Mouse (Mus musculus) CH12.LX (cell line): ENCODE measurements around the gene Med7. TPM values are rescaled to one million over a fixed set of nuclear protein-coding genes. Genes with fewer than 3 reads are reported as not detected.
A peak's percentile ranks its signal among the peaks of the same experiment; 100 is the strongest.

Experiments used
- DNase-seq: peaks from one replicate; pipeline ENCODE4 v3.0.0-alpha.2; 2013; ENCODE audit errors: extremely low read depth
- H3K27ac ChIP-seq: 2 replicates; pipeline ENCODE4 v1.5.1; 2012; ENCODE audit warnings: low read depth, mild to moderate bottlenecking, control low read depth, moderate library complexity; ENCODE audit not compliant: insufficient read depth
- H3K27me3 ChIP-seq: replicated peaks from 2 replicates; pipeline ENCODE3; 2012; ENCODE audit warnings: inconsistent platforms
- H3K36me3 ChIP-seq, 2 experiments: replicated peaks in 1 of 2; 2 replicates each; pipeline versions ENCODE3 to v1.6.1; 2012; ENCODE audit warnings: inconsistent platforms in 1 of 2, low read length in 1 of 2, mild to moderate bottlenecking in 1 of 2, mixed read lengths in 1 of 2, moderate library complexity in 1 of 2; ENCODE audit not compliant: control insufficient read depth in 1 of 2, insufficient read depth in 1 of 2
- H3K4me1 ChIP-seq, 2 experiments: 2 replicates each; pipeline ENCODE4 v1.6.1; 2012; ENCODE audit warnings: inconsistent platforms in 1 of 2, moderate library complexity in 1 of 2; ENCODE audit not compliant: insufficient read depth in 2 of 2, control insufficient read depth in 1 of 2
- H3K4me2 ChIP-seq: 2 replicates; pipeline ENCODE4 v1.6.1; 2012; ENCODE audit warnings: low read depth, mild to moderate bottlenecking, control low read depth; ENCODE audit not compliant: poor library complexity, insufficient read depth, severe bottlenecking
- H3K4me3 ChIP-seq, 3 experiments: fragments of 150-350 bp in 1 of 3; sonication (generic) in 1 of 3; replicated peaks in 1 of 3; 2 replicates each; pipeline versions ENCODE3 to v1.5.1; 2011 to 2012; ENCODE audit warnings: low read depth in 2 of 3, low read length in 2 of 3, mild to moderate bottlenecking in 2 of 3, moderate library complexity in 2 of 3, control low read depth in 1 of 3, improper control_type of control experiment in 1 of 3, inconsistent platforms in 1 of 3, mixed read lengths in 1 of 3; ENCODE audit not compliant: poor library complexity in 1 of 3
- H3K79me2 ChIP-seq: replicated peaks from 2 replicates; pipeline ENCODE4 v1.6.1; 2012; ENCODE audit warnings: mild to moderate bottlenecking, moderate library complexity; ENCODE audit not compliant: control insufficient read depth, poor library complexity, insufficient read depth, severe bottlenecking; ENCODE audit errors: extremely low read depth
- H3K9ac ChIP-seq: 2 replicates; pipeline ENCODE4 v1.6.1; 2012; ENCODE audit warnings: low read depth, mild to moderate bottlenecking, control low read depth, moderate library complexity; ENCODE audit not compliant: insufficient read depth
- H3K9me3 ChIP-seq: replicated peaks from 2 replicates; pipeline ENCODE3; 2012; ENCODE audit warnings: low read length, inconsistent platforms, mixed read lengths
- BHLHE40 ChIP-seq: IDR thresholded peaks from 2 replicates; pipeline ENCODE4 v1.6.1; 2011; ENCODE audit warnings: mild to moderate bottlenecking, low read depth, low read length, improper control_type of control experiment
- CHD1 ChIP-seq: IDR thresholded peaks from 2 replicates; pipeline ENCODE4 v1.6.1; 2012; ENCODE audit warnings: low read depth, low read length, improper control_type of control experiment, inconsistent platforms
- CHD2 ChIP-seq: IDR thresholded peaks from 2 replicates; pipeline ENCODE4 v1.6.1; 2011; ENCODE audit warnings: low read length, improper control_type of control experiment
- ELF1 ChIP-seq: IDR thresholded peaks from 2 replicates; pipeline ENCODE4 v1.6.1; 2014; ENCODE audit warnings: low read depth, mild to moderate bottlenecking, inconsistent platforms, low read length, improper control_type of control experiment
- EP300 ChIP-seq: IDR thresholded peaks from 2 replicates; pipeline ENCODE4 v1.6.1; 2011; ENCODE audit warnings: low read length, improper control_type of control experiment
- GABPA ChIP-seq: IDR thresholded peaks from 2 replicates; pipeline ENCODE4 v1.6.1; 2012; ENCODE audit warnings: low read depth, low read length, improper control_type of control experiment, inconsistent platforms; ENCODE audit not compliant: insufficient replicate concordance
- IRF4 ChIP-seq: IDR thresholded peaks from 2 replicates; pipeline ENCODE4 v1.6.1; 2014; ENCODE audit warnings: low read depth, mild to moderate bottlenecking, inconsistent platforms, low read length, improper control_type of control experiment
- JUN ChIP-seq: IDR thresholded peaks from 2 replicates; pipeline ENCODE4 v1.6.1; 2011; ENCODE audit warnings: low read depth, mild to moderate bottlenecking, low read length, improper control_type of control experiment, moderate library complexity; ENCODE audit not compliant: insufficient read depth
- JUND ChIP-seq: conservative IDR thresholded peaks from 2 replicates; pipeline ENCODE4 v1.6.1; 2011; ENCODE audit warnings: low read depth, low read length, improper control_type of control experiment
- KAT2A ChIP-seq: IDR thresholded peaks from 2 replicates; pipeline ENCODE4 v1.6.1; 2012; ENCODE audit warnings: low read length, improper control_type of control experiment, inconsistent platforms; ENCODE audit not compliant: insufficient replicate concordance
- MAFK ChIP-seq: IDR thresholded peaks from 2 replicates; pipeline ENCODE4 v1.6.1; 2011; ENCODE audit warnings: low read length, improper control_type of control experiment; ENCODE audit not compliant: insufficient replicate concordance
- MAX ChIP-seq: IDR thresholded peaks from 2 replicates; pipeline ENCODE4 v1.6.1; 2011; ENCODE audit warnings: low read length, improper control_type of control experiment
- MAZ ChIP-seq: IDR thresholded peaks from 2 replicates; pipeline ENCODE4 v1.6.1; 2012; ENCODE audit warnings: low read depth, mild to moderate bottlenecking, inconsistent platforms, low read length, improper control_type of control experiment, moderate library complexity
- MXI1 ChIP-seq: IDR thresholded peaks from 2 replicates; pipeline ENCODE4 v1.6.1; 2011; ENCODE audit warnings: mild to moderate bottlenecking, low read depth, low read length, improper control_type of control experiment
- MYC ChIP-seq: IDR thresholded peaks from 2 replicates; pipeline ENCODE4 v1.6.1; 2011; ENCODE audit warnings: low read depth, mild to moderate bottlenecking, improper control_type of control experiment, low read length
- NELFE ChIP-seq: IDR thresholded peaks from 2 replicates; pipeline ENCODE4 v1.6.1; 2011; ENCODE audit warnings: low read depth, low read length, improper control_type of control experiment
- NRF1 ChIP-seq: IDR thresholded peaks from 2 replicates; pipeline ENCODE4 v1.6.1; 2014; ENCODE audit warnings: low read depth, mild to moderate bottlenecking, inconsistent platforms, low read length, improper control_type of control experiment, moderate library complexity
- PAX5 ChIP-seq: IDR thresholded peaks from 2 replicates; pipeline ENCODE4 v1.6.1; 2012; ENCODE audit warnings: low read length, inconsistent platforms, mixed read lengths
- POLR2AphosphoS2 ChIP-seq: IDR thresholded peaks from 2 replicates; pipeline ENCODE4 v1.6.1; 2011; ENCODE audit warnings: low read depth, low read length, improper control_type of control experiment
- SMC3 ChIP-seq: IDR thresholded peaks from 2 replicates; pipeline ENCODE4 v1.6.1; 2011; ENCODE audit warnings: low read depth, low read length, improper control_type of control experiment
- TBP ChIP-seq: conservative IDR thresholded peaks from 2 replicates; pipeline ENCODE4 v1.6.1; 2011; ENCODE audit warnings: low read depth, low read length, improper control_type of control experiment
- TCF12 ChIP-seq: IDR thresholded peaks from 2 replicates; pipeline ENCODE4 v1.6.1; 2014; ENCODE audit warnings: low read depth, mild to moderate bottlenecking, inconsistent platforms, low read length, improper control_type of control experiment
- USF1 ChIP-seq: IDR thresholded peaks from 2 replicates; pipeline ENCODE4 v1.6.1; 2014; ENCODE audit warnings: low read depth, mild to moderate bottlenecking, inconsistent platforms, low read length, improper control_type of control experiment
- USF2 ChIP-seq: conservative IDR thresholded peaks from 2 replicates; pipeline ENCODE4 v1.6.1; 2011; ENCODE audit warnings: low read depth, low read length, improper control_type of control experiment
- ZC3H11A ChIP-seq: IDR thresholded peaks from 2 replicates; pipeline ENCODE4 v1.6.1; 2012; ENCODE audit warnings: low read depth, mild to moderate bottlenecking, inconsistent platforms, low read length, improper control_type of control experiment
- ZKSCAN1 ChIP-seq: IDR thresholded peaks from 2 replicates; pipeline ENCODE4 v1.6.1; 2012; ENCODE audit warnings: low read depth, inconsistent platforms, low read length, improper control_type of control experiment, borderline replicate concordance
- ZMIZ1 ChIP-seq: IDR thresholded peaks from 2 replicates; pipeline ENCODE4 v1.6.1; 2012; ENCODE audit warnings: low read depth, mild to moderate bottlenecking, inconsistent platforms, low read length, improper control_type of control experiment
- ZNF384 ChIP-seq: IDR thresholded peaks from 2 replicates; pipeline ENCODE4 v1.6.1; 2012; ENCODE audit warnings: low read depth, low read length, improper control_type of control experiment, inconsistent platforms
- dilution Hi-C: fragments of 300-500 bp; cut with MboI; formaldehyde crosslinking; loops from 2 replicates; pipeline ENCODE4 v1.14.3; 2020; ENCODE audit warnings: low sequenced_read_pairs; ENCODE audit not compliant: extremely low pct_unique_long_range_greater_than_20kb, extremely low pct_ligation_motif_present
- in situ Hi-C: fragments of 300-500 bp; cut with MboI; formaldehyde crosslinking; loops from 3 replicates; pipeline ENCODE4 v1.14.3; 2019; ENCODE audit warnings: low sequenced_read_pairs, low pct_ligation_motif_present, low pct_unique_long_range_greater_than_20kb, mixed read lengths
- polyA plus RNA-seq: library from polyadenylated mRNA; unstranded; fragments of >175 nt; gene quantifications from 2 replicates; pipeline ENCODE4 v1.2.1, GENCODE M21; 2012; ENCODE audit warnings: low read depth; ENCODE audit not compliant: insufficient read length
- total RNA-seq, 2 experiments: library from RNA; depleted of rRNA; stranded (reverse); fragments of 300-350 nt in 1 of 2; fragments of >200 nt in 1 of 2; gene quantifications; 2 replicates each; pipeline ENCODE4 v1.2.3; 2012 to 2014

Gene Med7
- total and polyA plus RNA-seq, 3 experiments = 32.7 to 104 (median 59.9) TPM

GRCm38 (mm10) chr11:46446150-46446549 is 9.4 kb downstream of the Med7 start:
- dilution Hi-C loops (no loop called here), in situ Hi-C loops (loop anchor here (10.0 kb wide), 1 partner anchor 289 kb away; the partner anchor contains the start of gene Havcr1)
- H3K9ac ChIP-seq = no peak overlapping the region
- TF ChIP-seq NRF1 (no peak), IRF4 (no peak), MXI1 (no peak), JUN (no peak), JUND (no peak), USF1 (no peak), KAT2A (no peak), TCF12 (no peak), GABPA (no peak), CHD2 (no peak), MYC (no peak), PAX5 (no peak), POLR2AphosphoS2 (no peak), USF2 (no peak)
- peaks cover 12 to 61% of the 10 kb centered on the region in 2 experiments for H3K4me1 ChIP-seq
- no peak overlapping the region for H3K4me3 ChIP-seq
- no peak for DNase-seq
- no peaks in the 10 kb centered on the region for H3K27me3 ChIP-seq
- H3K79me2 ChIP-seq = 0 out of 2 replicates have a peak, but pooled peaks cover 2% of the 10 kb centered on the region
- H3K4me2 ChIP-seq = no peak overlapping the region
- no peak overlapping the region for H3K27ac ChIP-seq
- no peaks in the 10 kb centered on the region for H3K9me3 ChIP-seq
- H3K36me3 ChIP-seq = peaks cover 9 to 33% of the 10 kb centered on the region in 2 experiments

- Histone ChIP-seq H3K9ac (peak overlapping the region; percentile 13; the same call in 1 of the 2 replicates), H3K4me3 (peak overlapping the region in 1 of 3 experiments; percentile 37), H3K4me2 (peak overlapping the region; percentile 95), H3K9me3 (no peaks in the 10 kb centered on the region), H3K27me3 (no peaks in the 10 kb centered on the region), H3K4me1 (peaks cover 12 to 44% of the 10 kb centered on the region in 2 experiments), H3K36me3 (peaks cover 6 to 15% of the 10 kb centered on the region in 2 experiments), H3K79me2 (0 out of 2 replicates have a peak, but pooled peaks cover 2% of the 10 kb centered on the region), H3K27ac (no peak overlapping the region)
- in situ Hi-C loops (loop anchor here (10.0 kb wide), 1 partner anchor 287 kb away; the partner anchor contains the start of gene Havcr1), dilution Hi-C loops (no loop called here)
- peak; percentile 41 for DNase-seq
- TF ChIP-seq MAX (no peak), GABPA (no peak), CHD1 (no peak), MXI1 (no peak), ZMIZ1 (no peak), NELFE (no peak), ZC3H11A (no peak), ZNF384 (no peak), TBP (no peak), MAFK (no peak), ELF1 (0 out of 2 replicates have a peak, but pooled peaks have one; percentile 43), EP300 (no peak), BHLHE40 (0 out of 2 replicates have a peak, but pooled peaks have one; percentile 23), USF2 (no peak), TCF12 (no peak), MYC (no peak), USF1 (no peak), JUN (no peak), CHD2 (no peak), ZKSCAN1 (no peak), IRF4 (0 out of 2 replicates have a peak, but pooled peaks have one; percentile 14), JUND (no peak), MAZ (no peak), SMC3 (peak; percentile 51)
Measured at GRCm38 (mm10) chr11:46447644-46448484, 11.1 kb downstream of the Med7 start.
